Mouse (Mus musculus): ENCODE measurements around the gene Olfr649. TPM values are rescaled to one million over a fixed set of nuclear protein-coding genes. Genes with fewer than 3 reads are reported as not detected.

Olfr649 gene
- polyA plus RNA-seq, 1 experiment from 2014 or later, result not detected

GRCm38 (mm10) chr7:104199822-104200221, 4.0 kb upstream of the Olfr649 start:
- no peak overlapping the region for H3K27ac ChIP-seq
- H3K4me3 ChIP-seq (replicated peaks; ENCODE audit: low read length), result no peak overlapping the region
- peak; percentile 69; the same call in 1 of the 2 replicates for ATAC-seq (ENCODE audit: low FRiP score)
- H3K4me2 ChIP-seq (replicated peaks), result no peak overlapping the region
- 8% methylated on average over 5 of the region's 5 CpGs for WGBS
- no peaks in the 10 kb centered on the region for H3K27me3 ChIP-seq (ENCODE audit: control insufficient read depth, insufficient read depth, low read length)
- H3K4me1 ChIP-seq (replicated peaks; ENCODE audit: control insufficient read depth, insufficient read depth, low read length), result no peaks in the 10 kb centered on the region
- H3K9me3 ChIP-seq (ENCODE audit: control insufficient read depth, low read length), result no peaks in the 10 kb centered on the region
- no peak overlapping the region for H3K9ac ChIP-seq
- DNase-seq (ENCODE audit: low spot score), result peak; percentile 46
- no peaks in the 10 kb centered on the region for H3K36me3 ChIP-seq (replicated peaks; ENCODE audit: control insufficient read depth, insufficient read depth)

- Histone ChIP-seq H3K4me3 (replicated peaks; ENCODE audit: low read length) (no peak overlapping the region), H3K9me3 (ENCODE audit: control insufficient read depth, low read length) (no peaks in the 10 kb centered on the region), H3K9ac (no peak overlapping the region), H3K4me2 (replicated peaks) (no peak overlapping the region), H3K27me3 (ENCODE audit: control insufficient read depth, insufficient read depth, low read length) (no peaks in the 10 kb centered on the region), H3K27ac (no peak overlapping the region), H3K4me1 (replicated peaks; ENCODE audit: control insufficient read depth, insufficient read depth, low read length) (no peaks in the 10 kb centered on the region), H3K36me3 (replicated peaks; ENCODE audit: control insufficient read depth, insufficient read depth) (no peaks in the 10 kb centered on the region)
- DNase-seq (ENCODE audit: low spot score) (no peak), ATAC-seq (ENCODE audit: low FRiP score) (no peak)
- WGBS, result 62% methylated on average over 9 of the region's 9 CpGs
Measured at GRCm38 (mm10) chr7:104191275-104191674, 4.5 kb downstream of the Olfr649 start.

GRCm38 (mm10) chr7:104183292-104183691, 12.5 kb downstream of the Olfr649 start, which contains the start of gene Olfr648:
Gene Olfr648, minus strand, starts transcription at chr7:104183392.
- no peak within 1 kb of the TSS for H3K4me2 ChIP-seq (replicated peaks)
- no peaks in the 10 kb centered on the region for H3K27me3 ChIP-seq (ENCODE audit: control insufficient read depth, insufficient read depth, low read length)
- H3K4me1 ChIP-seq (replicated peaks; ENCODE audit: control insufficient read depth, insufficient read depth, low read length), result no peaks in the 10 kb centered on the region
- ATAC-seq (ENCODE audit: low FRiP score) (no peak), DNase-seq (ENCODE audit: low spot score) (no peak)
- H3K27ac ChIP-seq, result no peak within 1 kb of the TSS
- no peaks in the 10 kb centered on the region for H3K36me3 ChIP-seq (replicated peaks; ENCODE audit: control insufficient read depth, insufficient read depth)
- 97% methylated on average over 2 of the region's 2 CpGs for WGBS
- H3K9ac ChIP-seq, result no peak within 1 kb of the TSS
- H3K4me3 ChIP-seq (replicated peaks; ENCODE audit: low read length), result no peak within 1 kb of the TSS
- no peaks in the 10 kb centered on the region for H3K9me3 ChIP-seq (ENCODE audit: control insufficient read depth, low read length)

- Histone ChIP-seq H3K9me3 (ENCODE audit: control insufficient read depth, low read length) (no peaks in the 10 kb centered on the region), H3K4me3 (replicated peaks; ENCODE audit: low read length) (no peak overlapping the region), H3K27ac (no peak overlapping the region), H3K36me3 (replicated peaks; ENCODE audit: control insufficient read depth, insufficient read depth) (no peaks in the 10 kb centered on the region), H3K4me2 (replicated peaks) (no peak overlapping the region), H3K27me3 (ENCODE audit: control insufficient read depth, insufficient read depth, low read length) (no peaks in the 10 kb centered on the region), H3K4me1 (replicated peaks; ENCODE audit: control insufficient read depth, insufficient read depth, low read length) (no peaks in the 10 kb centered on the region), H3K9ac (no peak overlapping the region)
- 75% methylated on average over 1 of the region's 1 CpGs for WGBS
- DNase-seq (ENCODE audit: low spot score) (no peak), ATAC-seq (ENCODE audit: low FRiP score) (no peak)
Measured at GRCm38 (mm10) chr7:104179074-104179473, 16.7 kb downstream of the Olfr649 start.

- no peaks in the 10 kb centered on the region for H3K4me1 ChIP-seq (replicated peaks; ENCODE audit: control insufficient read depth, insufficient read depth, low read length)
- H3K9ac ChIP-seq, result no peak overlapping the region
- no peaks in the 10 kb centered on the region for H3K9me3 ChIP-seq (ENCODE audit: control insufficient read depth, low read length)
- WGBS, result 64% methylated on average over 5 of the region's 5 CpGs
- DNase-seq (ENCODE audit: low spot score) (no peak), ATAC-seq (ENCODE audit: low FRiP score) (peak; percentile 37; the same call in 1 of the 2 replicates)
- no peaks in the 10 kb centered on the region for H3K36me3 ChIP-seq (replicated peaks; ENCODE audit: control insufficient read depth, insufficient read depth)
- no peak overlapping the region for H3K4me3 ChIP-seq (replicated peaks; ENCODE audit: low read length)
- no peak overlapping the region for H3K4me2 ChIP-seq (replicated peaks)
- no peaks in the 10 kb centered on the region for H3K27me3 ChIP-seq (ENCODE audit: control insufficient read depth, insufficient read depth, low read length)
- no peak overlapping the region for H3K27ac ChIP-seq
Measured at GRCm38 (mm10) chr7:104178422-104179054, 17.2 kb downstream of the Olfr649 start.

GRCm38 (mm10) chr7:104175085-104175484, 20.7 kb downstream of the Olfr649 start:
- Histone ChIP-seq H3K4me1 (replicated peaks; ENCODE audit: control insufficient read depth, insufficient read depth, low read length) (no peaks in the 10 kb centered on the region), H3K4me3 (replicated peaks; ENCODE audit: low read length) (no peak overlapping the region), H3K36me3 (replicated peaks; ENCODE audit: control insufficient read depth, insufficient read depth) (no peaks in the 10 kb centered on the region), H3K4me2 (replicated peaks) (no peak overlapping the region), H3K9me3 (ENCODE audit: control insufficient read depth, low read length) (no peaks in the 10 kb centered on the region), H3K27ac (no peak overlapping the region), H3K9ac (no peak overlapping the region), H3K27me3 (ENCODE audit: control insufficient read depth, insufficient read depth, low read length) (no peaks in the 10 kb centered on the region)
- WGBS, result 21% methylated on average over 1 of the region's 1 CpGs
- ATAC-seq (ENCODE audit: low FRiP score), result no peak
- no peak for DNase-seq (ENCODE audit: low spot score)

GRCm38 (mm10) chr7:104169634-104170204, 26.1 kb downstream of the Olfr649 start:
- H3K27me3 ChIP-seq (ENCODE audit: control insufficient read depth, insufficient read depth, low read length), result no peaks in the 10 kb centered on the region
- 86% methylated on average over 6 of the region's 6 CpGs for WGBS
- no peak overlapping the region for H3K4me3 ChIP-seq (replicated peaks; ENCODE audit: low read length)
- no peak overlapping the region for H3K4me2 ChIP-seq (replicated peaks)
- H3K4me1 ChIP-seq (replicated peaks; ENCODE audit: control insufficient read depth, insufficient read depth, low read length), result no peaks in the 10 kb centered on the region
- no peak overlapping the region for H3K27ac ChIP-seq
- H3K36me3 ChIP-seq (replicated peaks; ENCODE audit: control insufficient read depth, insufficient read depth), result no peaks in the 10 kb centered on the region
- ATAC-seq (ENCODE audit: low FRiP score), result no peak
- H3K9me3 ChIP-seq (ENCODE audit: control insufficient read depth, low read length), result no peaks in the 10 kb centered on the region
- no peak overlapping the region for H3K9ac ChIP-seq
- no peak for DNase-seq (ENCODE audit: low spot score)

GRCm38 (mm10) chr7:104167105-104167504, 28.7 kb downstream of the Olfr649 start:
- 87% methylated on average over 6 of the region's 6 CpGs for WGBS
- ATAC-seq (ENCODE audit: low FRiP score), result no peak

GRCm38 (mm10) chr7:104150456-104150855, 45.3 kb downstream of the Olfr649 start, which contains the start of gene Ubqlnl:
Gene Ubqlnl, minus strand, starts transcription at chr7:104150556.
- Histone ChIP-seq H3K4me3 (replicated peaks; ENCODE audit: low read length) (no peak within 1 kb of the TSS), H3K36me3 (replicated peaks; ENCODE audit: control insufficient read depth, insufficient read depth) (no peaks in the 10 kb centered on the region), H3K4me2 (replicated peaks) (no peak within 1 kb of the TSS), H3K9ac (no peak within 1 kb of the TSS), H3K27me3 (ENCODE audit: control insufficient read depth, insufficient read depth, low read length) (no peaks in the 10 kb centered on the region), H3K9me3 (ENCODE audit: control insufficient read depth, low read length) (no peaks in the 10 kb centered on the region), H3K27ac (no peak within 1 kb of the TSS), H3K4me1 (replicated peaks; ENCODE audit: control insufficient read depth, insufficient read depth, low read length) (no peaks in the 10 kb centered on the region)
- DNase-seq (ENCODE audit: low spot score) (no peak), ATAC-seq (ENCODE audit: low FRiP score) (no peak)
- 94% methylated on average over 2 of the region's 2 CpGs for WGBS

More at GRCm38 (mm10) chr7:104167105-104167504, 28.7 kb downstream of the Olfr649 start:
- no peaks in the 10 kb centered on the region for H3K36me3 ChIP-seq (replicated peaks; ENCODE audit: control insufficient read depth, insufficient read depth)
- no peak overlapping the region for H3K27ac ChIP-seq
- no peaks in the 10 kb centered on the region for H3K27me3 ChIP-seq (ENCODE audit: control insufficient read depth, insufficient read depth, low read length)
- H3K4me3 ChIP-seq (replicated peaks; ENCODE audit: low read length), result no peak overlapping the region
- DNase-seq (ENCODE audit: low spot score), result no peak
- no peaks in the 10 kb centered on the region for H3K9me3 ChIP-seq (ENCODE audit: control insufficient read depth, low read length)
- H3K4me2 ChIP-seq (replicated peaks), result no peak overlapping the region
- no peaks in the 10 kb centered on the region for H3K4me1 ChIP-seq (replicated peaks; ENCODE audit: control insufficient read depth, insufficient read depth, low read length)
- H3K9ac ChIP-seq, result no peak overlapping the region

Measured in hindbrain, embryonic 14.5 days (tissue).